Mouse (Mus musculus) small intestine, adult 2 months (tissue): Measurements from ENCODE around the gene Cd24a. TPM values are rescaled to one million over a fixed set of nuclear protein-coding genes. Genes with fewer than 3 reads are reported as not detected.
A peak's percentile ranks its signal among the peaks of the same experiment; 100 is the strongest.

ENCODE experiments used
- H3K27ac ChIP-seq: fragments of 200-500 bp; 2 replicates; pipeline ENCODE4 v1.5.1; 2012; ENCODE audit warnings: low read depth, low read length, control low read depth, inconsistent platforms; ENCODE audit not compliant: insufficient read depth
- H3K27me3 ChIP-seq: fragments of 200-500 bp; 2 replicates; pipeline ENCODE4 v1.6.1; 2012; ENCODE audit warnings: mild to moderate bottlenecking, moderate library complexity, low read length, inconsistent platforms; ENCODE audit not compliant: control insufficient read depth, insufficient read depth
- H3K36me3 ChIP-seq: fragments of 200-500 bp; 2 replicates; pipeline ENCODE4 v1.6.1; 2012; ENCODE audit warnings: mild to moderate bottlenecking, low read length, control low read depth, inconsistent platforms; ENCODE audit not compliant: control insufficient read depth, insufficient read depth
- H3K4me1 ChIP-seq: fragments of 200-500 bp; 2 replicates; pipeline ENCODE4 v1.6.1; 2012; ENCODE audit warnings: low read length, inconsistent platforms, mixed read lengths; ENCODE audit not compliant: control insufficient read depth, insufficient read depth, insufficient read length
- H3K4me3 ChIP-seq: fragments of 200-500 bp; 2 replicates; pipeline ENCODE4 v1.5.1; 2012; ENCODE audit warnings: low read depth, mild to moderate bottlenecking, control low read depth, inconsistent platforms, low read length, moderate library complexity
- CTCF ChIP-seq: fragments of 200-500 bp; IDR thresholded peaks from 2 replicates; pipeline ENCODE4 v1.5.1; 2012; ENCODE audit warnings: low read depth, mild to moderate bottlenecking, control low read depth, inconsistent platforms, low read length, moderate library complexity, mixed read lengths; ENCODE audit not compliant: insufficient replicate concordance, insufficient read length; ENCODE audit errors: extremely low read depth
- POLR2A ChIP-seq: fragments of 200-500 bp; IDR thresholded peaks from 2 replicates; pipeline ENCODE4 v1.6.1; 2012; ENCODE audit warnings: low read depth, mild to moderate bottlenecking, control low read depth, inconsistent platforms, low read length, moderate library complexity
- WGBS: fragments of 180-500 bp; shearing (Covaris S2); methylation state at CpG from one replicate; pipeline ENCODE4 v1.1.7; 2018; 5-methylcytosine and 5-hydroxymethylcytosine counted together
- polyA plus RNA-seq: library from polyadenylated mRNA; depleted of rRNA; stranded (reverse); fragments of >200 nt; gene quantifications from 2 replicates; pipeline ENCODE4 v1.2.3, GENCODE M21; 2012

The Cd24a gene
- polyA plus RNA-seq, 1 experiment: 147 TPM

DNA sequence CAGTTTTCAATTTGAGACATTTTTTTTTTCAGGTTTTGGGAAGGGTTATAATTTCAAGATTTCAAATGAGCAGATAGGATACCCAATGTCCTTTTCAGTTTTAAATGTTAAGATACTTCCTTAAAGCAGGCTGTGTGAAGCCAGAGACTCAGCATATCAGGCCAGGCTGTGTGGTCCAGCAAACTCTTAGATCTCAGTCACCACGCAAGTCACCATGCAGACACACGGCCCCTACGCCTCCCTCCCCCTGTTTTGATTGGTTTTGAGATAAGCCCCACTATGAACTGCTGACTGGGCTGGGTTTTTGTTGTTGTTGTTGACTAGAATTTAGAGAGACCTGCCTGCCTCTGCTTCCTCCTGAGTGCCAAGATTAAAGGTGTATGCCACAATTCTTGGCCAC is 3.2 kb downstream of the Cd24a start:
- no peaks in the 10 kb centered on the region for H3K36me3 ChIP-seq
- TF ChIP-seq CTCF (no peak), POLR2A (no peak)
- H3K27me3 ChIP-seq: no peaks in the 10 kb centered on the region

DNA sequence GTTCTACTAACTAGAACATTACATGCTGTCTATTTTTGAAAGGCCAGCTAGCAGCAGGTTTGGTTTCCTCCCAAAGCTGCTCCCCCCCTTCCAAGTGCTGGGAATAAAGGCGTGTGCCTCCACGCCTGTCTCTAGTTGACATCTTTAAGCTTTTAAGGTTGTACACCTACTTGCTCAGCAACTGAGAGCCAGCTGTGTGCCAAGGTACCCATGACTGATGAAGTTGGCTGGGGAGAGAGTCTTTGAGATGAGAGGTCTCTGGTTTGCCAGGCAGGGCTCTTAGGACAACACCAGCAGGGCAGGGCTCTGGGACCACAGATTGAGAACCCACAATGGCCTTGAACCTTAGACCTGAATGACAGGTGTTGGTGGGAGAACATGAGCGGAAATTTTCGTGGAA is 6.5 kb downstream of the Cd24a start:
- Histone ChIP-seq H3K27me3 (no peaks in the 10 kb centered on the region), H3K4me3 (no peak overlapping the region), H3K4me1 (0 out of 2 replicates have a peak, but pooled peaks cover 2% of the 10 kb centered on the region), H3K36me3 (no peaks in the 10 kb centered on the region), H3K27ac (no peak overlapping the region)
- 80% methylated on average over 4 of the region's 4 CpGs for WGBS
- TF ChIP-seq CTCF: no peak
- no peak for TF ChIP-seq POLR2A

More for the DNA sequence above, 3.2 kb downstream of the Cd24a start:
- Histone ChIP-seq H3K4me3 (peak overlapping the region; percentile 58), H3K27ac (peak overlapping the region; percentile 3; the same call in 1 of the 2 replicates), H3K4me1 (peaks cover 4% of the 10 kb centered on the region)
- WGBS: 62% methylated on average over 3 of the region's 3 CpGs

DNA sequence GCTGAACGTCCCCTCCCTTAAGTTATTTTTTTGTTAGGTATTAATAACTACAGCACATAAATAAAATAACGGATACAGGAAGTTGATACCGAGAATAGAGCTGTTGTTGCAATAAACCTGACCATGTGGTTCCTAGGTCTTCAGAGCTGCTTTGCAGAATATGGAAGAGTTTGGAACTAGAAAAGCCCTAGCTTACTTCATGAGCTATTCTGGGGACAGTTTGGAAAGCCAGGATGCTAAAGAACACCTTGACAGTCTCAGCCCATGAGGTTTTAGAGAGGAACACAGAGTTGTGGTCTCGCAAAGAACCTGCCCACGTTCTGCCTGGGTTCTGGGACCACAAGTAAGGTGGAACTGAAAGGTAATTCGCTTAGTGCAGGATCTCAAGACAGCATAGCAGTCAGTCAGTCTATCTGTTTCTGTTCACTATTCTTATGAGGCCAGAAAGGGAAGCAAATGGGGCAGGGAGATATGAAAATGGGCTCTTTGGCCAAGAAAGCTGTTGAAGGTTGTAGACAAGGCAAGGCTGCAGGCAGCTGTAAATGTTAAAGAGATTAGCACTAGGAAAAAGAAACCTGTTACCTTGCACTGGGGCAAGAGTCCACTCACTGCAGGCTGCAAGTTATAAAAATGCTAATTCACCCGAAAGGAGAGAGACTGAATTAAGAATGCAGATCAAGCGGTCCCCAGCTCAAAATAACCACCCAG is 10.5 kb downstream of the Cd24a start:
- Histone ChIP-seq H3K36me3 (no peaks in the 10 kb centered on the region), H3K27me3 (no peaks in the 10 kb centered on the region), H3K4me1 (no peaks in the 10 kb centered on the region; the same call in 1 of the 2 replicates), H3K27ac (no peak overlapping the region), H3K4me3 (peak overlapping the region; percentile 24)
- WGBS: 22% methylated on average over 8 of the region's 8 CpGs
- TF ChIP-seq CTCF: no peak
- TF ChIP-seq POLR2A: no peak

DNA sequence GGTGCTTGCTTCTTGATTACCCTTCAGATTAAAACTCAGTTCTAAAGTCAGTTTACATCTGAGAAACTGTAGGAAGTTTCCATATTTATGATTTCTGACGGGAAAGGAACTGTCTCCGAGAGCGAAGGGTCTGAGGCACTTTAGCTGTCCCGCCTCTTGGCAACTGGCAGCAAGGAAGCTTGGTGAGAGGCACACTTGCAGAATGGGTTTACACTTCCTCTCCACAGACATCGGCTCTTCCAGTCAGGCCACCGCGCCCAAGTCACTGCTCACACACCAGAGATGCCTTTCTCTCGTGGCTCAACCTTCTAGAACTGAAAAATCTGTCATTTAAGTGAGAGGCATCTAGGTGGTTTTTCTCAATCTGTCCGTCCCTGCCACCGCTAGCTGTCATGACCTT is 13.4 kb downstream of the Cd24a start:
- no peaks in the 10 kb centered on the region for H3K36me3 ChIP-seq
- TF ChIP-seq CTCF (no peak), POLR2A (no peak)
- no peak overlapping the region for H3K4me3 ChIP-seq
- WGBS: 67% methylated on average over 10 of the region's 10 CpGs
- H3K27ac ChIP-seq: no peak overlapping the region
- H3K4me1 ChIP-seq: peaks cover 3% of the 10 kb centered on the region; the same call in 1 of the 2 replicates
- H3K27me3 ChIP-seq: no peaks in the 10 kb centered on the region

DNA sequence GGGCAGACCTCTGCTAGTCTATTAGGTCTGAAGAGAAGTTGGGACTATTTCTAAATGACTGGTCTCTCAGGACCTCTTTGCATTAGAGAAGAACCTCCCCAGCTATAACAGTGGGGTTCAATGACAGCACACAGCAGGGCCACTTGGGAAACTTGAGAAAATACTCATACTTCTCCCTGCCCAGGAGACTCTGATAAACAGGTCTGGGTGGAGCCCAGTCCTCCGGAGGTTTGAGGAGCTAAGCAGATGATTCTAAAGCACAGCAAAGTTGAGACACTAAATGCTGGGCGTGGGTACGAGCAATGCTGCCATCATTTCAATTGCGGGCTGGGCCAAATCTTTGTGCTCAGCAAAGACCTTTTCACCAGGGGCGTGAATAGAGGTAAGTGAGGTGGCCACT is 15.1 kb downstream of the Cd24a start:
- 82% methylated on average over 5 of the region's 5 CpGs for WGBS
- H3K27ac ChIP-seq: no peak overlapping the region

DNA sequence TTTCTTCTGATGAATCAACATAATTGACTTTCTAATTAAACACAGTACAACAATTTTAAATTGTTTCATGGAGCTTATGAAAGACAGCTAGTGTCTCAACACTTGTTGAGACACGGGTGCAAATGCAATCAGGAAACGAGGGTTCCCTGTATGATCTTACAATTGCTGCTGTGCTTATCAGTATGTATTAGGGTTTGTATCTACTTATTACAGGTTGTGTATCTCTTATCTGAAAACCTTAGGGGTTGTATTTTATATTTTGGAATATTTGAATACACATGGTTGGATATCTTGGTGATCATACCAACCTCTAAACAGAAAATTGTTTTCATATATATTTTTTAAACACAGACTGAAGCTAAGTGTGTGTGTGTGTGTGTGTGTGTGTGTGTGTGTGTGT is 16.1 kb downstream of the Cd24a start:
- Histone ChIP-seq H3K4me3 (no peak overlapping the region), H3K36me3 (no peaks in the 10 kb centered on the region), H3K27me3 (no peaks in the 10 kb centered on the region), H3K27ac (no peak overlapping the region), H3K4me1 (peaks cover 3% of the 10 kb centered on the region; the same call in 1 of the 2 replicates)
- TF ChIP-seq CTCF (no peak), POLR2A (no peak)
- 46% methylated on average over 2 of the region's 2 CpGs for WGBS

More for the DNA sequence above, 15.1 kb downstream of the Cd24a start:
- no peaks in the 10 kb centered on the region for H3K27me3 ChIP-seq
- H3K36me3 ChIP-seq: no peaks in the 10 kb centered on the region
- H3K4me1 ChIP-seq: peaks cover 3% of the 10 kb centered on the region; the same call in 1 of the 2 replicates
- no peak for TF ChIP-seq POLR2A
- TF ChIP-seq CTCF: no peak
- H3K4me3 ChIP-seq: no peak overlapping the region

DNA sequence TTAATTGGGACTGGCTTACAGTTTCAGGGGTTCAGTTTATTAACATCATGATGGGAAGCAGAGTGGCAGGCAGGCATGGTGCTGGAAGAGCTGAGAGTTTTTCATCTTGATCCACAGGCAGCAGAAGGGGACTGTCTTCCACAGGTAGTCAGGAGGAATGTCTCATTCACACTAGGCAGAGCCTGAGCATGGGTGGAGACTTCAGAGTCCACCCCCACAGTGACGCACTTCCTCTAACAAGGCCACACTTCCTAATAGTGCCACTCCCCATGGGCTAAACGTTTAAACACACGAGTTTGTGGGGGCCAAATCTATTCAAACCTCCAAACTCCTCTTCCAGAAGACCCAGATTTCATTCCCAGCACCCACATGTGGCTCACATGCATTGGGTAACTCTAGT is 16.8 kb downstream of the Cd24a start:
- H3K27me3 ChIP-seq: no peaks in the 10 kb centered on the region
- H3K4me1 ChIP-seq: peaks cover 3% of the 10 kb centered on the region; the same call in 1 of the 2 replicates
- H3K36me3 ChIP-seq: no peaks in the 10 kb centered on the region
- 43% methylated on average over 3 of the region's 3 CpGs for WGBS
- TF ChIP-seq POLR2A (no peak), CTCF (no peak)
- no peak overlapping the region for H3K27ac ChIP-seq
- H3K4me3 ChIP-seq: no peak overlapping the region
